Mouse (Mus musculus) heart, adult 2 months (tissue): ENCODE measurements around the gene Lrrc56.

ENCODE experiments used
- CTCF ChIP-seq: fragments of 200-600 bp; IDR thresholded peaks from 2 replicates; pipeline ENCODE4 v1.8.1; 2022; ENCODE audit warnings: antibody characterized with exemption, mild to moderate bottlenecking, moderate library complexity
- EP300 ChIP-seq: fragments of 200-500 bp; IDR thresholded peaks from 2 replicates; pipeline ENCODE4 v1.6.1; 2011; ENCODE audit warnings: low read depth, low read length, control low read depth; ENCODE audit not compliant: insufficient read depth
- POLR2A ChIP-seq: fragments of 200-500 bp; IDR thresholded peaks from 2 replicates; pipeline ENCODE4 v1.6.1; 2011; ENCODE audit warnings: mild to moderate bottlenecking, low read depth, low read length, control low read depth; ENCODE audit not compliant: insufficient read depth

- TF ChIP-seq CTCF (no peak), POLR2A (no peak), EP300 (no peak)
Observed at GRCm38 (mm10) chr7:141217343-141218013, 23.5 kb downstream of the Lrrc56 start.
